Mouse (Mus musculus): ENCODE measurements around the gene Capn1.

DNA sequence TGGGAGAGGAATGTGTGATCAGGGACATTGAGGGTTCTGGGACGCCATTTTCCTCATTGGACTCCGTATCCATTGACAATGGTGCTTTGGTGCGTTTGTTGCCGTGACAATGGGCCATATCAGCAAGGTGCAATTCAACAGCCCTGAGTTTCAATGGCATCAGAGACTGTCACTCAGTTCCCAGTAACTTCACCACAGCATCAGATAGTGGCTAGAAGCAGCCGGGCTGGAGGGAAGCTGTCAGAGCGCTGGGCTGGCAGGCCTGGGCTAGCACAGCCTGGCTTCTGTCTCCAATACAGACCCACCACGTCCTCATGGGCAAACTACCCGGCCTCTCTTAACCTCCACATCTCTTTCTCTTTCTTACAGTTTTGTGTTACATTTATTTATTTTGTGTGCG, 35.2 kb downstream of the Capn1 start:
- TF ChIP-seq CTCF (IDR thresholded peaks at IDR 0.05; ENCODE audit: insufficient read depth, low read depth, low read length) (no peak), POLR2A (IDR thresholded peaks at IDR 0.05; ENCODE audit: insufficient read depth, low read depth, low read length) (no peak)
